Mouse (Mus musculus) CH12F3 (cell line): ENCODE data around the gene Adam22.
"Not testable (repeated sequence)": the region's sequence is repeated elsewhere in the genome, so short reads cannot be mapped to it uniquely, and the experiment has no call there.

Experiments used
- in situ Hi-C: fragments of 300-500 bp; cut with MboI; formaldehyde crosslinking; loops from 2 replicates; pipeline ENCODE4 v1.14.3; 2020; ENCODE audit warnings: low sequenced_read_pairs

Adam22 gene

DNA sequence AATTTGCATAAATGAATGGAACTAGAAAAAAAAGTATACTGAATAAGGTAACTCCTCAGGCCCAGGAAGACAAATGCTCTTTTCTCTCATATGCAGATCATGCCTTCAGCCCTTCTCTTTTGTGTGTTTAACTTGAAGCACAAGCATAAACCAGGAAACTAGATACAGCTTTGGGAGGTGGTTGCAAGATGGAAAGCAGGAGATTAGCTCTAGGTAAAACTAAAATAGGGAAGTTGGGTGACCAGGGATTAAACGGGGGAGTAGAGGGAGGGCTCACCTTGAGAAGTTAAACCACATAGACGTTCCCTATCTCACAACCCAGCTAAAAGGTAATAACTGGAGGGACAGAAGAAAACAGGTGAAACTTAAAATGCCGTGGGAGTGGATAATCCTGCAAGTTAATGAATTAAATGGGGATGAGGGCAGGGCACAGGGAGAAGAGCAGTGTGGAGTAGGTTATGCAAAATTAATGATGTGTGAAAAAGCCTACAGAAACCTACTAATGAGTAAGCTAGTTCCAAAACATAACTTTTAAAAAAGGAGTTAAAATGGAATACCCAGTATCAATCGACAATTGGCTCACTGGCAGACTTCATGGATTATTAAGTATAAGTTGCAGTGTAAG, 40.2 kb downstream of the Adam22 start:
- in situ Hi-C loops, result no loop called here

DNA sequence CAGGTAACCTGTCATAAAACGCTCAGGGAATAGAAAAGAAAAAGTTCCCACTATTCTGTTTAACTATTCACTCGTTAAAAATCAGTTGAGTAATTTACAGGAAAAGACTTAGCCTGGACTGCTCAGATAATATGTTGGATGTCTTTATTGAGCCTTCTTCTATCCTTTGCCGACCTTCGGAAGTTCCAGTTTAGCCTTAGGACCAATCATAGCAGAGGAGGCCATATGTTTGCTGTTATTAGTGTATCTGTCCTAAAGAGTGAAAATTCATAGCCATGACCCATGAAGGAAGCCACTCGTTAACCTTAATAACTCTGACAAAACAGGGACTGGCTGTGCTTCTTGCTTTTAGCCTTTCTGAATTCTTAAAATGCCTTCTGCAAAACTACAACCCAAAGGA, 41.3 kb downstream of the Adam22 start:
- in situ Hi-C loops, result no loop called here

DNA sequence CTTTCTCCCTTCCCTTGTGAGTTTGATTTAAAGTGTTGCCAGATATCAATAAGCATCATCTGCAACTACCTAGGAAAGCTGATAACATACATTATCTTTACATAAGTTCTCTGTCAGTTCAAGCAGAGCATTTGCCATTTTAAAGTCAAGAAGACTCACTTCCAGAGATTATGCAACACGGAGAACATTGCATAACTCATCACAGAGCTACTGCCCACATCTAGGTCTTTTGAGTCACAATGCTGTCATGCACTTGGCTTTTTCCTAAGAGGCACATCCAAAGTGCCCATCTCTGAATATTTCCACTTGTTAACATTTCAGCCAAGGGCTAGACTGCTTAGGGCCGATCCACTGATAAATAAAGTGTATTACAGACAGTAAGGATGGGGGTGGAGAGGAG, 55.6 kb downstream of the Adam22 start:
- in situ Hi-C loops, result no loop called here

DNA sequence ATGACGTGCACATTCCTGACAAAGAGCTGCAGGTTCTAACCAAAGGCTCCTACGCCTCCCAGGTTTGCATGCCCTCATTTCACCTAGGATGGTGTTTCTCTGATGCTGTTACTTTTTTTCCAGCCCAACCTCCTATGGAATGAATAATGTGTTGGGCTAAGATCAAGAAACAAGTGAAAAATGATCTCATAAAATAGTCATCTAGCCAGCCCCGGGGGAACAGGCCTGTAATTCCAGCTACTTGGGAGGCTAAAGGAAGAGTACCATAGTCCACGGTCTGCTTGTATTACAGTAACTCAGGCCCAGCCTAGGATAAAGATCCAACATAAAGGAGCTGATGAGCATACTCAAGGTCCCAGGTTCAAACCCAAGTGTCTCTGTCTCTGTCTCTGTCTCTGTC, 57.1 kb downstream of the Adam22 start:
- in situ Hi-C loops, result no loop called here

DNA sequence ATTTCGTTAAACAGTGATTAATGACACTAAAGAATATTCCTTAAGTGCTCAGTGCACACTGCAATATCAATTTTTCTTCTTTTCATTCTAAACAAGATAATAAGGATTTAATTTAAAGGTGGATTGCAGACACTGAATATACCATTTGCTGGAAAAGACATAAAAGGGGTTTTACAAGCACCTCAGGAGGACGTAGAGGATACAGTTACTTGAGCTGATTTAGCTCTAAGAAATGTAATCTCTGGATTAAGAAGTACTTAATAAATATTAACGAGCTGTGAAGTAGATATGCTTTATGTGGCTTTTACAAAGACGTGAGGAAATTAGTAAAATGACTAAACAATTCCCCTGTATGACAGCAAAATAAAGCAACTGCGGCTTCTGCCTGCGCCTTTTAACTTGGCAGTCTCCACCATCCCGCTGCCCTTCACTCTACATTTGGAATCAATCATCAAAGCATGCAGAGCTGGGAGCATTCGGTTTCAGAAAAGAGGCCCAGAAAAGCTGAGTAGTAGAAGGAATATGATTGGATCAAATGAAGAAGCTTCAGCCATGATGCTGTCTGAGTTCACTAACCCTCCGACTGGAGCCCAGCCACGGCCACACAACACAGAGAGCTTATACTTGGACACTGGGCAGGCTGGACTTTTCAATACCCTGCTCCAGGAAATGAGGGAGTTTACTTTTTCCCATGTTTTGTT, 70.1 kb downstream of the Adam22 start:
- in situ Hi-C loops, result no loop called here

DNA sequence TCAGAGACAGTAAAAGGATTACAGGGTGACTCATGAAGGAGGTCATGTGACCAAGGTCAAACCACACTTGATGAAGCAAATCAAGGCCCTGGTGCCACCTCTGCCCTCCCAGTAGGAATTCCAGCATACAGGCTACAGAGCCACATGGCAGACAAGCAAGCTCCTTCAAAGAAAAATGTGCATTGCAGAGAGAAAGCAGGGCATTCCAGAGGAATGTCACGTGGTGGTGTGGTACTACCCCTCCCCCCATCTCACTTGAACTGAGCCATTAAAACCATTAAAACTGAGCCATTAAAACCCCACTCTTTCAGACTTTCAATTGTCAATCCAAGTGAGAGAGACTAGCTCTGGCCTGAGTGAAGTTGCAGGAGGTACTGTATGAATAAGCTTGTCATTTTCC, 74.7 kb downstream of the Adam22 start:
- in situ Hi-C loops, result no loop called here

DNA sequence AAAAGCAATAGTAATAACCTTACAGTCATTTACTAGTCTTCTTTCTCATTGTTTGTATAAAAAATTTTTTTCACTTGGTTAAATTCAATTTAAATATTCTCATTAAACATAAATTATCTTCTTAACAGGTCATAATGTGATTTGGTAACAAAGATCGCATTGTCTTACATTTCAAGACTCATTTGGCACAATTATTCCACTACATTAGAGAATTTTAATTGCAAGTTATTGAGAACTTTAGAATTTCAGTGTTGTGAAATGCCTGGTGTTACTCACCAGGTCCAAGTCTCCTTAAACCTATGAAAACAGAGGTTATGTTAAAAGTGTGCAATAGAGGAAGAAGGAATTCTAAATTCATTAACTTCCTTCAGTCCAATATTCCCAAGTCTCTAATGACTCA, 76.5 kb downstream of the Adam22 start:
- in situ Hi-C loops, result no loop called here

DNA sequence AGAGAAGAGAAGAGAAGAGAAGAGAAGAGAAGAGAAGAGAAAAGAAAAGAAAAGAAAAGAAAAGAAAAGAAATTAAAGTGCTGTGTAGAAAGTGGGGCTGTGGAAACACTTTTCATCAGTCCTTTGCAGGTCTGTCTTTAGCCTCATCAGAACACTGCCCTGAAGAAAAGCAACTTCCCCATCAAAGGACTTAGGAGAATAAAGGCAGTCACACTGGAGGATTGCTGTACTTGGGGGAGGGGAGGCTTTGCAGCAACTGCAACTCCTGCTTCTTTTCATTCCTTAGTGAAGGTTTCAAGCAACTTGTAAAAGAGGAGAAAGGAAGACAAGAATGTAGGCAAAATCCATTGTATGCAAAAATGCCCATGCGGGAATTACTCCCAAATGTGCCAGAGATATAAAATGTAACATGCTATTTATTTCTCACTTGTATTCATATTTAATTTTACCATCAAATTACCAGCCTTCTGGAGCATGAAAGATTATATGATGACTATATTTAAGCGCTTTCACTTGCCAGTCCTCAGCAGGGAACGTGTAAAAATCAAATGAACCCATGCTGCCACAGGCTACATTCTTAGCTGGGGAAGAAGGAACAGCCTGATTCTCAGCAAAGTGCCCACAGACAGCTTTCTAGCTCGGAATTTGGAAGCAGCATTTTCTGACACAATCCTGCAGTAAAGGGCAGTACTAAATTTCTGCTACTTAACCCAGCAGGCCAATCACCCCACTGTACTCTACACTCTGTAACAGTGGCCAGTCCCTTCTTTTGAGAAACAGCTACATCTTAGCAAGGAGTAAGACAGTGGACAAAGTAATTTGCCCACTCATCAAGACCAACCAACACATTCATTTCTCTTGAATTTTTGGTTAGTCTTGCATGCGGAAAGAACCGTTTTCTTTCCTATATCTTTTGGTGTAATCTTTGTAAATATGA, 78.0 kb downstream of the Adam22 start:
- in situ Hi-C loops, result no loop called here

DNA sequence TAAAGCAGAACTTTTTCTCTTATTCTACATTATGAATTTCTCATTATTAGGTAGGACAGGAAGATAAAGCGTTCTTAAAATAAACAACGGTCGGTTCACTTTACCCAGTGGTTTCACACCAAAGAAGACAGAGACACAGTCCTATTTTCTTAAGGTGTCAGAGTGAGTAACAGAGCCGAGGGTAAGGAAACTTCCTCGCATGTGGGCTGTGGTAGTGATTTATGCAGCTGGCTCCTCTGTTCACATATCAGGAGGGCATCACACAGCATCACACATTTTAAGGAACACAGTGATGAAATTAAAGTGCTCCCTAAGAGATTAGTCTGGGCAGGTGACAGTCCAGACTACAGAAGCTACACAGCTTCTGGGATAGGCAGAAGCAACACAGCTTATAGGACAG, 83.8 kb downstream of the Adam22 start:
- in situ Hi-C loops, result no loop called here

DNA sequence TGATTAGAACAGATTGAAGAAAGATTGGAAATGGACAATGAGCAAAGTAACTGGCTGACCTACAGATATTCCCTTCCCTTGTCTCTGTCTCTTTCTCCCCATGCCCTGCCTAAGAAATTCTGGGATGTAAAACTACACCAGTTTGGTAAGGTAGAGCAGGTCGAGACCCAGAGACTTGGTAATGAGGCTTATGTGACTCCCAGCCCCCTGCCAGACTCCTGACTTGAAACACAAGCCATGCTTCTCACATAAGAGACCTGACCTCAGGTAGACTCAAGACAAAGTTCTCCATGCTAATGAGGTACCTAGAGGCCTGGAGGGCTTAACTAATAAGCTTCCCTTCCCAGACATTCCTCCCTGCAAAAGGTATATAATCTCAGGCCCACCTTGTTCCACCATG, 91.8 kb downstream of the Adam22 start:
- in situ Hi-C loops, result no loop called here

DNA sequence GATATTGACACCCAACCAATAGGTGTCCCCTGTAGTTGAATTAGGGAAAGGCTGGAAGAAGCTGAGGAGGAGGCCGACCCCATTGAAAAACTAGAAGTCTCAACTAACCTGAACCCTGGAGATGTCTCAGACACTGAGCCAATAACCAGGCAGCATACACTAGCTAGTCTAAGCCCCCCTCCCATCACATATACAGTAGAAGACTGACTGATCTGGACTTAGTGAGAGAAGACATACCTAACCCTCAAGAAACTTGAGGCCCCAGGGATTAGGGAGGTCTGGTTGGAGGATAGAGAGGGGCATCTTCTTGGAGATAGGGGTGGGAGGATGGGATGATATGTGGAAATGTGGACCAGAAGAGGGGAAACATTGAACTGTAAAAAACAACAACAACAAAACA, 110.6 kb downstream of the Adam22 start:
- in situ Hi-C loops, result no loop called here

DNA sequence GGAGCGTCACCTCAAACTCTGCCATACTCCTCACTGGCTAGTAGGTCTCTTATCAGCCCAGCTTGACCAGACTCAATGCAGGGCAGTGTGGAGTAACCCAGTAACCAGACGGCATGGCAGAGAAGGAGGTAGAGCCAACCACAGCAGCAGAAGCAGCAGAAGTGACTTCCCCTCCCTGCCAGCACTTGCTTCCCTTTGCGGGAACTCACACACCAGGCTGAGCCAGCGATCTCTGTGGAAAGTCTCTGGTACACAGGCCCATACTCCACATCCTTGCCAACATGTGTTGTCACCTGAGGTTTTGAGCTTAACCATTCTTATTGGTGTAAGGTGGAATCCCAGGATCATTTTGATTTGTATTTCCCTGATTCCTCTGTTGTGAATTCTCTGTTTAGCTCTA, 111.5 kb downstream of the Adam22 start:
- in situ Hi-C loops, result no loop called here

DNA sequence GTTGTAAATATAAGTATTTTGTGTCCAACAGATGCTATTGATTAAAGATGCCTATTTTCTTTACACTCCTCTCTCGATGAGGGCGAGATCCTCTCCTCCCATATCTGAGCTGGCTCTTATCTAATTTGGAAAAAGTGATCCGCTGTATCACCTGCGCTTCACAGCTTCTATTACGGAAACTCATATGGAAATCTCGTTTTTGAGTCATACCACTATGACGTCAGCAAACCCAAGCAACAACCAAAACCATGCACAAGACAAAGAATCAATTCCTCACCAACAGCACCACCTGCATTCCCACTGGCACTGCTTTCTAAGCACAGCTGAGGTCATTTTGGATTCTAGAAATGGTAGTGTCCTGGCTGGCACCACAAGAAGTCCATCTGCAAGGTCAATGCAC, 123.3 kb downstream of the Adam22 start:
- in situ Hi-C loops, result no loop called here

DNA sequence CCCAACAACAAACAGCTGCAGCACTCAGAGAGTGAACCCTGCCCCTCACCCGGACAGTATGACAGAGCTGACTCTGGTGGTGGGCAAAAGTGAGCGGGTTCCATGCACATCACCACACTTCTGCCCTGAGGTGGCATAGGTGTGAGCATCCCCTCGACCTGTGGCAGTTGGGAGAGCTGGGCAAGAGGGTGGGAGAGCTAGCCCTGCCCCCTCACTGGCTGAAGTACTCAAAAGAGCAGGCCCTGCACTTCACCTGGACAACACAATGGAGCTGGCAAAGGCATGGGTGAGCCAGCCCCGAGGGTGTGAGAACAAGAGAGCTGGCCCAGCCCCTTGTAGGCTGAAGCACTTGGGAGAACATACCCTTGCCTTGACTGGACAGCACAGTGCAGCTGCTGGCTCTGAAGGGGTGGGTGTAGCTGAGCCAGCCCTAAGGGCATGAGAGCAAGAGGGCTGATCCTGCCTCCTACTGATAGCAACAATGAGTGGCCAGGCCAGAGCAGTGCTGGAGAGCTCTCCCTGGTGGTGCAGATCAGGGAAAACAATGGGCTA, 124.8 kb downstream of the Adam22 start:
- in situ Hi-C loops, result no loop called here

DNA sequence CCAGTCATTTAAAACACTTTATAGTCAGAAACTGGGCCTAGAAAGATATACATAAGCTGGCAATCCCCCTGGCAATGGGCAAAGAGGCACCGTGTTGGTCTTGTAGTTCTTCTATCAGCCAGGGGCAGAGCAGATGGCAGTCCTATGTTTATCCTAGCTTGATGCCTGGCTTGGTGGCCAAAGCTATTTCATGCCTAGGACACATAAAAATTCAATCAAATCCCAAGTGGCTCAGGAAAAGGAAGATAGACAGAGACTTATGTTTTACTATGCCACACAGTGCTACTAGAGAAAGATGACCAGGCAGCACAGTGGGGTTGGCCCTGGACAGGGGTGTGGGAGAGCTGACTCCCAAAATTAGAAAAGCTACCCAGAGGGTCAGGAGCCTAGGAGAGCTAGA, 125.3 kb downstream of the Adam22 start:
- in situ Hi-C loops, result no loop called here

DNA sequence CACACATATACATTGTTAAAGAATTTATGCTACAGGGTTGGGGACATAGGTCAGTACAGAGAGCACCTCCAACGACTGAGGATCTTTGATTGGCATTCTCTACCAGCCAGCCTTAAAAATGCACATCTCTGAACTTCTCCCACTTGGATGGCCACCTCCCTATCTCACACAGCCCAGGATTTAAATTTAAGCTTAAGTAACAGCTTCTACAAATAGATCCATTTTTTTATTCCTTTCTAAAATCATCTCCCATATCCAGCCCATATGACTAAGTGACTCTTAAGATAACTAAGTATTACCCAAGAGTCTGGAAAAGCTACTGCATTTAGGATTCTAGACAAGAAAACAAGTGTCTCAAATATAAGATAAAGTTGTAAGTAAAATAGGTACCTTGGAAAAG, 140.9 kb downstream of the Adam22 start:
- in situ Hi-C loops, result no loop called here

DNA sequence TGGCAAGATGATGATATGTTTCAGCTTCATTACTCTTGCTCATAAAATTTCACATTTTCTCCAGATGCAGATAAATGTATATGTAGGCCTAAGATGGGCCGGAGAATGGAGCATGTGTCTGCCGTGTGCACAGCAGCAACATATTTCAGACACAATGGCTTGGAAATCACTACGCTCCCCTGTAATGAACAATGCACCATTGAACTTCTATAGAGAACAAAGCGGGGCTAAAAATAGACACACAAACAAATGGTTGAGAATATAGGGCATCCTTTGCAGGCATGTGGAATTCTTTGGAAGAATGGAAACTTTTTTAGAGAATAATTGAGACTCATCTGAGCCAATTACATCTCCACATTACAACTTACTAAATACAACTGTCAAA, 143.6 kb downstream of the Adam22 start:
- in situ Hi-C loops, result no loop called here

DNA sequence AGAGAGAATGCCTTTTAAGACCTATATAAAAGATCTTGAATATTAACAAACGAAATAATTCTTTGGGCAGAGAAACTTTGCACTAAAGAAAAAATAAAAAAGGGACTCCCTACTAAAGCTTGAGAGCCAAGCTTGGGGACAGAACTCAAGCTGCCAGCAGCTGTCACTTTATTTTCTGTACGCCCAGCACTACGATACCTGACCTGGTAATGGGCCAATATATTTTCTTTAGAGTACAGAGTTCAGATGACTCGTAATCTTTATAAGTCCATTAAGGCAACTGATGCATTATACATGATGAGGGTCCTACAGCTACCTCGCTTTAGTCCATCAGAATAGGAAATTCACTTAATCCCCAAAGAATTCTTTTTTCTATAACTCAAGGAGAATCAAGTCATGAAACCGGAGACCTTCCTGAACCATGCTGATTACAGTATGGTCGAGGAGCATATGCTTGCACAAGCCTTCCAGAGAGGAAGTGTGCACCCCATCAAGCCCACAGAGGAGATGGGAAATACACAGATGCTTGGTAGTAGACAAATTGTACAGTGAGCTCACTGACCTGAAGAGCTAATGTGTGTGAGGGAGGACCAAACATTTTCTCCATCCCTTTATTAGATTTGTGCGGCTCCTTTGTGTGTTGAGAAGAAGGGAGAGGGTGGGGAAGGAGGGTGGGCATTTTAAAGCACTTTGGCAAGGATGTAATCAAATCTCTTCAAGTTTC, 144.2 kb downstream of the Adam22 start:
- in situ Hi-C loops, result no loop called here

DNA sequence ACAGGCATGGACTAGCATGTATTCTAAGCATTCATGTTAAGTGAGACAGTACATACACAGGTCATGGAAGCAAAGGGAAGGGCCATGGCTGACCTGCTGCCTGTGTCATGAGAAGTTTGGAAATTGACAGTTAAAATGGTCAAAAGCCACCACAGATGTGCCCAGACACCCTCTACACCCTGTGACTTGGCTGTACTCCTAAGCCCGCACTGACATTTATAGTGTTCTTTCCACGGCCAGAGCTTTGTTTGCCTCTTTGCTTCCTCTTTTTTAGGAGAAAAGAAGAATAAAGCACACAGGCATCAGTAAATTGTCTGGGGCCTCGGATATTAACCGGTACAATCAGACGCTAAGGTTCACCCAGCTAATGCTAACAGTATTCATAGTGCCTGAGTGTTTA, 146.3 kb downstream of the Adam22 start:
- in situ Hi-C loops, result no loop called here

DNA sequence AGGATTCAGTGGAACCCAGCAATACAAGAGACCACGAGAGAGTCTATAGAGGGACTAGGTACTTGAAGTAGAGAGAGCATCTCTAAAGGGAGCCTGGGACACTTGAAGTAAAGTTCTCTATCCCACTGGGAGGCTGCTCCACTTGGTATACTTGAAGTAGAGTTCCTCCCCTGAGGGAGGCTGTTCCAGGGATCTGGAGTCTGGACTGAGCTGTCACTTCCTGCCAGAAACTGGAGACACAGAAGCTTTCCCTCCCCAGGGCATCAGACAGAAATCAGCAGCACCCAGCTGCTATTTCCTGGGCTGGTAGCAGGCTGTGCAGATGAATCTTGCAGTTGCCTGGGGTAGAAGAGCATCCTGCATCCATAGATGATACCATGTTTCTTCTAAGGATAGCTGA, 152.1 kb downstream of the Adam22 start:
- in situ Hi-C loops, result no loop called here

DNA sequence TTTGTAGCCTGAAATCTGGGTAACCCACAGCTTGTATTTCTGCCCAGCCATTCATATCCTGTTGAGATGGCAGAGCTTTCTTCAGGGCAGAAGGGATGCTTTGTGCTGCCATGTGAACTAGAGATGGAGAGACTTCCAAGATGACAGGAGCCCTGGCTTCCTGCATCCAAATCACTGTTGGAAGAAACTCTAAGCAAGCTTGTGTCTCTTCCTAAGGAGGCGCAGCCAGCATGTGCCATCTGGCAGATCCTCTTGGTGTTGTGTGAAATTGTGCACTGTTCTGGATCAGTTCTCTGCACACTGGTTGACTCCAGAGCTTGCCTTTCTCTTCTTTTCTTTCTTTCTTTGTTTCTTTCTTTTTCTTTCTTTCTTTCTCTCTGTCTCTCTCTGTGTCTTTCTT, 183.0 kb downstream of the Adam22 start:
- in situ Hi-C loops, result not testable (repeated sequence)
